Mouse (Mus musculus): Measurements from ENCODE around the gene Eml6. TPM values are rescaled to one million over a fixed set of nuclear protein-coding genes. Genes with fewer than 3 reads are reported as not detected.

Gene Eml6
- polyA plus RNA-seq, 1 experiment from 2014 or later = 1.3 TPM

DNA sequence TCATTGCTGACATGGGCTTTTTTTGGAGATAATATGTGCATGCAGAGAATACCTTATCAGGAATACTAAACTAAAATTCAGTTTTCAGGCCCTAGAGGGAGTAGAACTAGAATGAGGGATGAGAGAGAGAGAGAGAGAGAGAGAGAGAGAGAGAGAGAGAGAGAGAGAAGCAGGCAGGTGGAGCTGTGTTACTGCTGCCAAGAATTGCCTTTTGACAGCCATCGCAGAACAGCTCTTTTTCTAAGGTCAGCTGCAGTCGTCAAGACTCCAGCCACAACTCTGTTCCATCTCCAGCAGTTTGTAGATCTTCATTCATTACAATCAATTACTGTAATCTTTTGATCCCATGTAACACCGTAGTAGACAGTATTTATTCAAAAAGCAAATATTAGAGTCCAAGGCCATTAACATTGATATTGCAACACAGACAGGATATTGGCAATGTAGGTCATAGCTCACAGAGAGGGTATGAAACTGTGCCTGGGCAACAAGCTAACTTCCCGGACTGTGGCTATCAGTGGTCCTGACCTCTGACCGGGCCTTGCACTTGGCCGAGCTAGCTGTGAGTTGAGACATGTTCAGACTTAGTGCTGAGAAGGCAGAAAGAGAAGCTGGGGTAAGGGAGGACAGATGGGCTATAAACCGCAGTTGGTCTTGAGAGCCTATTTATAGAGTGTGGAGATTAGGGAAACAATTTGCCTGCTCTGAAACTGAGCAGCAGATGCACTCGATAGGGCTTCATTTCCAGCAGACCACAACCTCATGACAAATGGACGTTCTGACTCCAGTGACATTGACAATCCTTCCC lies 217.5 kb downstream of the Eml6 start:
- Histone ChIP-seq H3K27ac (ENCODE audit: low read length) (no peak overlapping the region), H3K27me3 (ENCODE audit: control insufficient read depth, insufficient read depth, low read length) (no peaks in the 10 kb centered on the region), H3K9me3 (replicated peaks; ENCODE audit: control insufficient read depth, low read length) (no peaks in the 10 kb centered on the region), H3K9ac (ENCODE audit: low read length) (no peak overlapping the region), H3K36me3 (ENCODE audit: control insufficient read depth, insufficient read depth, low read length) (no peaks in the 10 kb centered on the region), H3K4me2 (ENCODE audit: low read depth, low read length) (no peak overlapping the region), H3K4me1 (ENCODE audit: control insufficient read depth, insufficient read depth, low read length) (no peaks in the 10 kb centered on the region; the same call in 1 of the 2 replicates), H3K4me3 (replicated peaks; ENCODE audit: low read length) (no peak overlapping the region)
- 27% methylated on average over 9 of the region's 9 CpGs for WGBS
- peak; percentile 74 for ATAC-seq (ENCODE audit: insufficient read depth, low FRiP score)

DNA sequence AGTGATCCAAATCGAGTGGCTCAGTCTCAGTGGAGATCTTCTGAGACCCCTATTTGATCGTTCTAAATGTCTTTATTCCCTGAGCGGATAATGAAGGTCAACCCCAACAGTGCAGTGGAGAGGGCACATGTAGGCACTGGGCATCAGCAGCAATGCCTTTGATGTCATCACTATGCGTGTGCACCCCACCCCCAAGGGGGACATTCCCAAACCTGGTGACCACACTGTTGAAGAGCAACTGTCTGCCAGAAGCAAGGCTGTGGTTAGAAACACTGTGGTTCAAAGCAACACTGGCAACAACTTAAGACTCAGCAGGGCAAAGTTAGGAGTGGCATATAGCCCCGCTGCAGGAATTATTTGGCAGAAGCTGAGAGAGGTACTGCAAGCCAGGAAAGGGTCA lies 218.5 kb downstream of the Eml6 start:
- no peak overlapping the region for H3K4me3 ChIP-seq (replicated peaks; ENCODE audit: low read length)
- H3K4me2 ChIP-seq (ENCODE audit: low read depth, low read length) = no peak overlapping the region
- H3K27ac ChIP-seq (ENCODE audit: low read length) = no peak overlapping the region
- H3K9ac ChIP-seq (ENCODE audit: low read length) = no peak overlapping the region
- H3K4me1 ChIP-seq (ENCODE audit: control insufficient read depth, insufficient read depth, low read length) = no peaks in the 10 kb centered on the region; the same call in 1 of the 2 replicates
- no peaks in the 10 kb centered on the region for H3K9me3 ChIP-seq (replicated peaks; ENCODE audit: control insufficient read depth, low read length)
- no peak for ATAC-seq (ENCODE audit: insufficient read depth, low FRiP score)
- H3K27me3 ChIP-seq (ENCODE audit: control insufficient read depth, insufficient read depth, low read length) = no peaks in the 10 kb centered on the region
- no peaks in the 10 kb centered on the region for H3K36me3 ChIP-seq (ENCODE audit: control insufficient read depth, insufficient read depth, low read length)
- 89% methylated on average over 5 of the region's 5 CpGs for WGBS

DNA sequence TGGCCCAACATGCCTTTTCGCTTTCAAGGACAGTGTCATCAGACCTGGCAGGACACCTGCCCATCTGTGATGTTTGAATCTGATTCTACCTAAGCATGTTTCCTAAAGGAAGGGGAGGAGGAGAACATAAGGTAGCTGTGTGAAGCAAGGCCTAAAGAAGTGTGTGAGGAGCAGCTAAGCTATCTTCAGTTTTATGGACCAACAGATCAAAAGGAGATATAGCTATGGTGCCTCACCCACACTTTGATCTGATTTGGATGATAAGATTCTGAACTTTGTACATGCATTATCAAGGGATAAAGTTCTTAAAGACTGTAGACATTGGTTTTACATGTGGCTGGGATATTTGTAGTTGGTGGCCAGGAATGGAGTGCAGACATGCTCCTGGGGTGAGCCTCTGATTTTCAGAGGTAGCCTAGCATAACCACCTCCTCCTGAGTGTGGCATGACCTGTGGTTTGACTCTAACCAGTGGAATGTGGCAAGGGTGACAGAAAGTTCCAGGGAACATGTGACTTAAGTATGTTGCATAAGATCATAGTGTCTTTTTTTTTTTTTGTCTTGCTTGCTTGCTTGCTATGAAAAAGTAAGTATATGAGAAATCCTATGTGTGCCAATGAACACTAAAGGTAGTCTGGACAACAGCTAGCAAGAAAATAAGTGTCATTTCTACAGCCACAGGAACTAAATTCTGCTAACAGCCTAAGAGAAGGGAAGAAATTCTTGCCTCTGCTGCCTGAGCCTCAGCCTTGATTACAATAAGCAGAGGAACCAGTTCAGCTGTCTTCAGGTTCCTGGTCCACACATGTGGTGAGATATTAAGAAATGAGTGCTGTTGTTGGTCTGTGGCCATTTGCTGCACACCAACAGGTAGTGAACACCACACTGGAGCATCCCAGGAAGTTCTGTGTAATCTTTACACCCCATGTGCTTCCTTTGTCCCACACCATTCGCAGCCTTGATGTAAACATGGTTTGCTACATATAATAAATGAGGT lies 224.1 kb downstream of the Eml6 start:
- H3K4me1 ChIP-seq (ENCODE audit: control insufficient read depth, insufficient read depth, low read length) = no peaks in the 10 kb centered on the region
- 70% methylated on average over 2 of the region's 2 CpGs for WGBS
- no peak for ATAC-seq (ENCODE audit: insufficient read depth, low FRiP score)
- no peaks in the 10 kb centered on the region for H3K9me3 ChIP-seq (replicated peaks; ENCODE audit: control insufficient read depth, low read length)
- H3K27me3 ChIP-seq (ENCODE audit: control insufficient read depth, insufficient read depth, low read length) = no peaks in the 10 kb centered on the region
- H3K27ac ChIP-seq (ENCODE audit: low read length) = no peak overlapping the region
- no peak overlapping the region for H3K4me2 ChIP-seq (ENCODE audit: low read depth, low read length)
- H3K36me3 ChIP-seq (ENCODE audit: control insufficient read depth, insufficient read depth, low read length) = no peaks in the 10 kb centered on the region
- no peak overlapping the region for H3K4me3 ChIP-seq (replicated peaks; ENCODE audit: low read length)
- H3K9ac ChIP-seq (ENCODE audit: low read length) = no peak overlapping the region

DNA sequence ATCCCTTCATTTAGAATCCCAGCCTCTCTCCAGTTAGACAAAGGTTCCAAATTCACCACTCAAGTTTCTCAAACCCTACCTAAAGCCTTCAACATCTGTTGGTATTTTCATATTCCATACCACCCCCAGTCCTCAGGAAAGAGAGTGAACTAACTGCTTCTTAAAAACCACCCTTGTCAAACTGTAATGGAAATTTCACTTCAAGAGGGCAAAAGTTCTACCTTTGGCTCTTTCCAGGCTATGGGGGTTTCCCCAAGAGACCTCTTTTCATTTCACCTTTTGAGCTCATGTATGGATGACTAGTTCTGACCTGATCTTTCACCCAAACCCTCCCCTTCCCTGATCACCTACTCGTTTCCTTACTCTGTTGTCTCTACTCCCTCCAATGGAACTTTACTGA lies 226.0 kb downstream of the Eml6 start:
- WGBS = 65% methylated on average over 1 of the region's 1 CpGs
- no peaks in the 10 kb centered on the region for H3K36me3 ChIP-seq (ENCODE audit: control insufficient read depth, insufficient read depth, low read length)
- no peak overlapping the region for H3K27ac ChIP-seq (ENCODE audit: low read length)
- no peaks in the 10 kb centered on the region for H3K4me1 ChIP-seq (ENCODE audit: control insufficient read depth, insufficient read depth, low read length)
- no peaks in the 10 kb centered on the region for H3K27me3 ChIP-seq (ENCODE audit: control insufficient read depth, insufficient read depth, low read length)
- no peaks in the 10 kb centered on the region for H3K9me3 ChIP-seq (replicated peaks; ENCODE audit: control insufficient read depth, low read length)
- no peak overlapping the region for H3K4me2 ChIP-seq (ENCODE audit: low read depth, low read length)
- H3K9ac ChIP-seq (ENCODE audit: low read length) = no peak overlapping the region
- no peak overlapping the region for H3K4me3 ChIP-seq (replicated peaks; ENCODE audit: low read length)
- ATAC-seq (ENCODE audit: insufficient read depth, low FRiP score) = no peak

DNA sequence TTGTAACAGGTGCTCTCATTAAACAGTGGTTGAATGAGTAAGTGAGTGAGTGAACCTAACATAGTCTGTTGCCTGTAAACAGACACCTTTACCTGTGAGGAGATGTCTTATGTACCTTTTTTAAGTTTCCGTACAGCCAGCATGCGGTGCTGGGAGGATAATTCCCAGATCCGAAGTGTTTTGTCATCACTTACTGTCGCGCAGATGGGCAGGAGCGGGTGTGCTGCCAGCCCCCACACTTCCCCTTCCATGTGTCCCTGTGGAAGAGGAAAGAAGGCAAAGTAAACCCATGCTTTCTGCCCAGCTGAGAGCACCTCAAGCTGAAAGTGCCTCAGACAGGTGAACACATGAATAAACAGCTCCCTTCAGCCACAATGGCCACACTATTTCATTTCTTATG lies 230.7 kb downstream of the Eml6 start:
- H3K36me3 ChIP-seq (ENCODE audit: control insufficient read depth, insufficient read depth, low read length) = no peaks in the 10 kb centered on the region
- H3K4me3 ChIP-seq (replicated peaks; ENCODE audit: low read length) = no peak overlapping the region
- WGBS = 92% methylated on average over 6 of the region's 6 CpGs
- H3K27me3 ChIP-seq (ENCODE audit: control insufficient read depth, insufficient read depth, low read length) = no peaks in the 10 kb centered on the region
- H3K4me2 ChIP-seq (ENCODE audit: low read depth, low read length) = no peak overlapping the region
- no peaks in the 10 kb centered on the region for H3K4me1 ChIP-seq (ENCODE audit: control insufficient read depth, insufficient read depth, low read length)
- no peak overlapping the region for H3K27ac ChIP-seq (ENCODE audit: low read length)
- no peak for ATAC-seq (ENCODE audit: insufficient read depth, low FRiP score)
- H3K9me3 ChIP-seq (replicated peaks; ENCODE audit: control insufficient read depth, low read length) = no peaks in the 10 kb centered on the region
- no peak overlapping the region for H3K9ac ChIP-seq (ENCODE audit: low read length)

GRCm38 (mm10) chr11:29794475-29794874 lies 231.4 kb downstream of the Eml6 start:
- H3K27me3 ChIP-seq (ENCODE audit: control insufficient read depth, insufficient read depth, low read length) = no peaks in the 10 kb centered on the region
- no peak for ATAC-seq (ENCODE audit: insufficient read depth, low FRiP score)
- no peaks in the 10 kb centered on the region for H3K9me3 ChIP-seq (replicated peaks; ENCODE audit: control insufficient read depth, low read length)
- no peak overlapping the region for H3K27ac ChIP-seq (ENCODE audit: low read length)
- H3K4me1 ChIP-seq (ENCODE audit: control insufficient read depth, insufficient read depth, low read length) = no peaks in the 10 kb centered on the region
- no peaks in the 10 kb centered on the region for H3K36me3 ChIP-seq (ENCODE audit: control insufficient read depth, insufficient read depth, low read length)
- no peak overlapping the region for H3K4me2 ChIP-seq (ENCODE audit: low read depth, low read length)
- no peak overlapping the region for H3K4me3 ChIP-seq (replicated peaks; ENCODE audit: low read length)
- WGBS = 40% methylated on average over 2 of the region's 2 CpGs
- H3K9ac ChIP-seq (ENCODE audit: low read length) = no peak overlapping the region

- H3K27me3 ChIP-seq (ENCODE audit: control insufficient read depth, insufficient read depth, low read length) = no peaks in the 10 kb centered on the region
- WGBS = 89% methylated on average over 2 of the region's 2 CpGs
- H3K27ac ChIP-seq (ENCODE audit: low read length) = no peak overlapping the region
- H3K9me3 ChIP-seq (replicated peaks; ENCODE audit: control insufficient read depth, low read length) = no peaks in the 10 kb centered on the region
- no peak overlapping the region for H3K4me2 ChIP-seq (ENCODE audit: low read depth, low read length)
- ATAC-seq (ENCODE audit: insufficient read depth, low FRiP score) = no peak
- no peak overlapping the region for H3K4me3 ChIP-seq (replicated peaks; ENCODE audit: low read length)
- H3K9ac ChIP-seq (ENCODE audit: low read length) = no peak overlapping the region
- H3K4me1 ChIP-seq (ENCODE audit: control insufficient read depth, insufficient read depth, low read length) = no peaks in the 10 kb centered on the region
- H3K36me3 ChIP-seq (ENCODE audit: control insufficient read depth, insufficient read depth, low read length) = no peaks in the 10 kb centered on the region
Observed at GRCm38 (mm10) chr11:29790796-29791195, 235.0 kb downstream of the Eml6 start.

DNA sequence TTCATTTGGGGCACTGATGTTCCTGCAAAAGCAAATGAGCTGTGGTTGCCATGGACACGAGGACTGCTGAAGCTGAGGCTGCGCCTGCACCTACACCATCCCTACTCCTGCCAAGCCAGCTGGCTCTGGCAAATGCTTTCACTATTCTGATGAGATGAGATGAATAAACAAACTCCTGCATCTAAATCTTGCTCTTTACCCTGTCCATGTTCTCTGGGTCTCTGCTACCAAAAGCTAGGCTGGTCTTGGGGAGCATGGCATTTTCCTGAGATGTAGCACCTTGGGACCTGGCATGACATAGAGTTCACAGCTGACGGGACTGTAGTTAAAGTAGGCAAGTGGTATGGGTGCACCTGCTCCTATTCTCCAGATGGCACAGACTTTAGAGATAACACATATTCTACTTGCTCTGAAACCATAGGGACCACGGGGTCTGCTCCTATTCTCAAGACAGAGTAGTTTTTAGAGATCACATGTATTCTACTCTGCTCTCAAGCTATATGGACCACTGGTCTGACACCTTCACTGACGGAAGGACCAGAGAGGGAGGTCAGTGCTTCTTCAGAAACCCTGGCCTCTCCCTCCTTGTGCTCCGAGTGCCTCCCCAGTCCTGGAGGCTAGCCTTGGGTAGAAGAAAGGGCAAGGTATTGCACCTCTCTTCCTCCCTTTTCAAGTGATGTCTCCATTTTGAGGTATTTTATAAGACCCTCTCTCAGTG lies 236.8 kb downstream of the Eml6 start:
- no peaks in the 10 kb centered on the region for H3K36me3 ChIP-seq (ENCODE audit: control insufficient read depth, insufficient read depth, low read length)
- WGBS = 71% methylated on average over 6 of the region's 6 CpGs
- ATAC-seq (ENCODE audit: insufficient read depth, low FRiP score) = no peak

More for the DNA sequence above, 236.8 kb downstream of the Eml6 start:
- no peak overlapping the region for H3K4me3 ChIP-seq (replicated peaks; ENCODE audit: low read length)
- no peaks in the 10 kb centered on the region for H3K27me3 ChIP-seq (ENCODE audit: control insufficient read depth, insufficient read depth, low read length)
- no peak overlapping the region for H3K27ac ChIP-seq (ENCODE audit: low read length)
- no peak overlapping the region for H3K9ac ChIP-seq (ENCODE audit: low read length)
- H3K4me1 ChIP-seq (ENCODE audit: control insufficient read depth, insufficient read depth, low read length) = no peaks in the 10 kb centered on the region
- no peaks in the 10 kb centered on the region for H3K9me3 ChIP-seq (replicated peaks; ENCODE audit: control insufficient read depth, low read length)
- H3K4me2 ChIP-seq (ENCODE audit: low read depth, low read length) = no peak overlapping the region
